Mouse (Mus musculus): ENCODE measurements around the gene Lrguk. TPM values are rescaled to one million over a fixed set of nuclear protein-coding genes. Genes with fewer than 3 reads are reported as not detected.

The Lrguk gene
- polyA plus RNA-seq, 1 experiment = 2.1 TPM

GRCm38 (mm10) chr6:34046551-34047186 is 17.4 kb downstream of the Lrguk start:
- TF ChIP-seq POLR2A (IDR thresholded peaks at IDR 0.05; ENCODE audit: borderline replicate concordance, extremely low read depth, low read depth, low read length) = no peak
- no peak for TF ChIP-seq CTCF (IDR thresholded peaks at IDR 0.05; ENCODE audit: insufficient read depth, low read length)
- H3K4me1 ChIP-seq (ENCODE audit: control insufficient read depth, insufficient read depth, low read length) = no peaks in the 10 kb centered on the region; the same call in 1 of the 2 replicates
- H3K4me3 ChIP-seq (replicated peaks; ENCODE audit: extremely low read depth, low read depth, low read length) = no peak overlapping the region
- no peak for DNase-seq
- 68% methylated on average over 11 of the region's 11 CpGs for WGBS

- TF ChIP-seq CTCF (IDR thresholded peaks at IDR 0.05; ENCODE audit: insufficient read depth, low read length) (no peak), POLR2A (IDR thresholded peaks at IDR 0.05; ENCODE audit: borderline replicate concordance, extremely low read depth, low read depth, low read length) (no peak)
- WGBS = 74% methylated on average over 2 of the region's 2 CpGs
Measured at GRCm38 (mm10) chr6:34049433-34049832, 20.2 kb downstream of the Lrguk start.

DNA sequence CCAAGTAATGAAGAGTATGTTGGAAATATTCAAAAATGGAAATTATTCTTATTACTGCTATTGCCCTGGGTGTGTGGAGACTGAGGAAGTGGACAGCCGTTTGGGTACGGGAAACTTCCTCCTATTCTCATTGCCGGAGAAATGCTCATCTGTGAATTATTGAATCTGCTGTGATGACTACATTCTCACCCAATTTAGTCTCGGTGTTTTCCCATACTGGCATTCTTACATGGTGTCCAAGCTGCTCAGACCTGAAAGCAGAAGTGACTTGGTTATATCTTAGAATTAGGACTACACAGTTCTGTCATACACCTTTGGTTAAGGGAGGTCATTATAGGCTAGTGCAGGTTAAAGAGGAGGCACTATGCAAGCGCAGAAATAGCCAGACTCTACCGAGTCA is 30.5 kb downstream of the Lrguk start:
- H3K4me1 ChIP-seq (ENCODE audit: control insufficient read depth, insufficient read depth, low read length) = no peaks in the 10 kb centered on the region
- no peak overlapping the region for H3K4me3 ChIP-seq (replicated peaks; ENCODE audit: extremely low read depth, low read depth, low read length)
- TF ChIP-seq POLR2A (IDR thresholded peaks at IDR 0.05; ENCODE audit: borderline replicate concordance, extremely low read depth, low read depth, low read length) = no peak
- no peak for TF ChIP-seq CTCF (IDR thresholded peaks at IDR 0.05; ENCODE audit: insufficient read depth, low read length)
- WGBS = 73% methylated on average over 6 of the region's 6 CpGs
- no peak for DNase-seq

More at GRCm38 (mm10) chr6:34049433-34049832, 20.2 kb downstream of the Lrguk start:
- DNase-seq = no peak
- no peak overlapping the region for H3K4me3 ChIP-seq (replicated peaks; ENCODE audit: extremely low read depth, low read depth, low read length)
- H3K4me1 ChIP-seq (ENCODE audit: control insufficient read depth, insufficient read depth, low read length) = no peaks in the 10 kb centered on the region; the same call in 1 of the 2 replicates

DNA sequence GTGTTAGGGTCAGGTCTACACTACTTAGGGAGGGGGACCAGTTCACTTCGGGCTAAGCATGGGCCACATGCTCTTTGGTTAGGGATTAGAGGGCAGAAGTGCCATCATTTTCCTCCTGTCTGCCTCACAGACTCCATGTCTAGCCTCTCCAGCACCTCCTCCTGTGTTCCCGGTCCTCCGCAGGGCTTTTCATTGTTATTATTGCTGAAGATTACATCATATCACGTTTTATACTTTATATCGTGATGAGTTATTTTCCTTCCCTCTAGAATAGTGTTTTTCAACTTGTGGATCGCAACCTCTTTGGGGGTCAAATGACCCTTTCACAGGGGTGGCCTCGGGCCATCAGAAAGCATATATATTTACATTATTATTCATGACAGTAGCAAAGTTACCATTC is 37.5 kb downstream of the Lrguk start:
- Histone ChIP-seq H3K4me1 (ENCODE audit: control insufficient read depth, insufficient read depth, low read length) (no peaks in the 10 kb centered on the region), H3K4me3 (replicated peaks; ENCODE audit: extremely low read depth, low read depth, low read length) (no peak overlapping the region)
- TF ChIP-seq POLR2A (IDR thresholded peaks at IDR 0.05; ENCODE audit: borderline replicate concordance, extremely low read depth, low read depth, low read length) (no peak), CTCF (IDR thresholded peaks at IDR 0.05; ENCODE audit: insufficient read depth, low read length) (no peak)
- 84% methylated on average over 7 of the region's 7 CpGs for WGBS
- DNase-seq = no peak

GRCm38 (mm10) chr6:34067271-34067670 is 38.0 kb downstream of the Lrguk start:
- H3K4me1 ChIP-seq (ENCODE audit: control insufficient read depth, insufficient read depth, low read length) = no peaks in the 10 kb centered on the region
- H3K4me3 ChIP-seq (replicated peaks; ENCODE audit: extremely low read depth, low read depth, low read length) = no peak overlapping the region
- WGBS = 91% methylated on average over 8 of the region's 8 CpGs
- TF ChIP-seq CTCF (IDR thresholded peaks at IDR 0.05; ENCODE audit: insufficient read depth, low read length) (no peak), POLR2A (IDR thresholded peaks at IDR 0.05; ENCODE audit: borderline replicate concordance, extremely low read depth, low read depth, low read length) (no peak)
- DNase-seq = no peak

- Histone ChIP-seq H3K4me3 (replicated peaks; ENCODE audit: extremely low read depth, low read depth, low read length) (no peak overlapping the region), H3K4me1 (ENCODE audit: control insufficient read depth, insufficient read depth, low read length) (no peaks in the 10 kb centered on the region)
- no peak for DNase-seq
- 55% methylated on average over 5 of the region's 5 CpGs for WGBS
- no peak for TF ChIP-seq CTCF (IDR thresholded peaks at IDR 0.05; ENCODE audit: insufficient read depth, low read length)
- no peak for TF ChIP-seq POLR2A (IDR thresholded peaks at IDR 0.05; ENCODE audit: borderline replicate concordance, extremely low read depth, low read depth, low read length)
Measured at GRCm38 (mm10) chr6:34071936-34072335, 42.7 kb downstream of the Lrguk start.

DNA sequence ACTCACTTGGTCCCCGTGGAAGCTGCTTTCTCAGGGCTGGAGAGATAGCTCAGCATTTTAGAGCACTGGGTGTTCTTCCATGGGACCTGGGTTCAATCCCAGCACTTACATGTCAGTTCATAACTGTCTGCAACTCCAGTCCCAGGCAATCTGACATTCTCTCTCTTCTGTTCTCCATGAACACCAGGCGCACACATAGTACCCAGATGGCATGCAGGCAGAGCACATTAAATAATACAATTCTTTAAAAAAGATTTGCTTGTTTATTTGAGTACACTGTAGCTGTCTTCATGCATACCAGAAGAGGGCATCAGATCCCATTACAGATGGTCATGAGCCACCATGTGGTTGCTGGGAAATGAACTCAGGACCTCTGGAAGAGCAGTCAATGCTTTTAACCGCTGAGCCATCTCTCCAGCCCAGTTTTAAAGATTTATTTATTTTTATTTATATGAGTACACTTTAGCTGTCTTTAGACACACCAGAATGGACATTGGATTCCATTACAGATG is 44.7 kb downstream of the Lrguk start:
- no peak for TF ChIP-seq CTCF (IDR thresholded peaks at IDR 0.05; ENCODE audit: insufficient read depth, low read length)
- no peak for TF ChIP-seq POLR2A (IDR thresholded peaks at IDR 0.05; ENCODE audit: borderline replicate concordance, extremely low read depth, low read depth, low read length)
- 78% methylated on average over 3 of the region's 3 CpGs for WGBS
- no peak for DNase-seq
- Histone ChIP-seq H3K4me3 (replicated peaks; ENCODE audit: extremely low read depth, low read depth, low read length) (no peak overlapping the region), H3K4me1 (ENCODE audit: control insufficient read depth, insufficient read depth, low read length) (no peaks in the 10 kb centered on the region)

- no peak overlapping the region for H3K4me3 ChIP-seq (replicated peaks; ENCODE audit: extremely low read depth, low read depth, low read length)
- TF ChIP-seq POLR2A (IDR thresholded peaks at IDR 0.05; ENCODE audit: borderline replicate concordance, extremely low read depth, low read depth, low read length) = no peak
- no peak for TF ChIP-seq CTCF (IDR thresholded peaks at IDR 0.05; ENCODE audit: insufficient read depth, low read length)
- WGBS = 82% methylated on average over 11 of the region's 11 CpGs
- H3K4me1 ChIP-seq (ENCODE audit: control insufficient read depth, insufficient read depth, low read length) = no peaks in the 10 kb centered on the region
- no peak for DNase-seq
Measured at GRCm38 (mm10) chr6:34075520-34075919, 46.3 kb downstream of the Lrguk start.

- Histone ChIP-seq H3K4me3 (replicated peaks; ENCODE audit: extremely low read depth, low read depth, low read length) (no peak overlapping the region), H3K4me1 (ENCODE audit: control insufficient read depth, insufficient read depth, low read length) (no peaks in the 10 kb centered on the region)
- TF ChIP-seq CTCF (IDR thresholded peaks at IDR 0.05; ENCODE audit: insufficient read depth, low read length) = no peak
- no peak for TF ChIP-seq POLR2A (IDR thresholded peaks at IDR 0.05; ENCODE audit: borderline replicate concordance, extremely low read depth, low read depth, low read length)
- WGBS = 89% methylated on average over 5 of the region's 5 CpGs
- DNase-seq = no peak
Measured at GRCm38 (mm10) chr6:34083471-34083870, 54.2 kb downstream of the Lrguk start.

- Histone ChIP-seq H3K4me1 (ENCODE audit: control insufficient read depth, insufficient read depth, low read length) (no peaks in the 10 kb centered on the region), H3K4me3 (replicated peaks; ENCODE audit: extremely low read depth, low read depth, low read length) (no peak overlapping the region)
- DNase-seq = no peak
- TF ChIP-seq CTCF (IDR thresholded peaks at IDR 0.05; ENCODE audit: insufficient read depth, low read length) = no peak
- no peak for TF ChIP-seq POLR2A (IDR thresholded peaks at IDR 0.05; ENCODE audit: borderline replicate concordance, extremely low read depth, low read depth, low read length)
- WGBS = 88% methylated on average over 4 of the region's 4 CpGs
Measured at GRCm38 (mm10) chr6:34087701-34088100, 58.5 kb downstream of the Lrguk start.
